Mouse (Mus musculus) forebrain, embryonic 13.5 days (tissue): ENCODE results near the gene Utp14b. TPM values are rescaled to one million over a fixed set of nuclear protein-coding genes. Genes with fewer than 3 reads are reported as not detected.
A peak's percentile ranks its signal among the peaks of the same experiment; 100 is the strongest.

Experiments
- ATAC-seq: fragments of 200-750 bp; cut with Nextera tagmentation; 2 replicates; pipeline ENCODE4 v1.8.0; 2017
- H3K27ac ChIP-seq: fragments of 300-500 bp; sonication (generic); 2 replicates; pipeline ENCODE4 v1.5.1; 2015; ENCODE audit warnings: inconsistent platforms, mild to moderate bottlenecking, moderate library complexity
- H3K27me3 ChIP-seq: fragments of 300-500 bp; sonication (generic); 2 replicates; pipeline ENCODE4 v1.6.1; 2015; ENCODE audit warnings: mild to moderate bottlenecking, inconsistent platforms
- H3K36me3 ChIP-seq: fragments of 300-500 bp; sonication (generic); 2 replicates; pipeline ENCODE4 v1.6.1; 2015; ENCODE audit warnings: mild to moderate bottlenecking, inconsistent platforms; ENCODE audit not compliant: poor library complexity, severe bottlenecking
- H3K4me1 ChIP-seq: fragments of 300-500 bp; sonication (generic); 2 replicates; pipeline ENCODE4 v1.6.1; 2015; ENCODE audit warnings: inconsistent platforms
- H3K4me2 ChIP-seq: fragments of 300-500 bp; sonication (generic); 2 replicates; pipeline ENCODE4 v1.6.1; 2015; ENCODE audit warnings: inconsistent platforms, mild to moderate bottlenecking, moderate library complexity
- H3K4me3 ChIP-seq: fragments of 300-500 bp; sonication (generic); 2 replicates; pipeline ENCODE4 v1.5.1; 2015; ENCODE audit warnings: mild to moderate bottlenecking, inconsistent platforms
- H3K9ac ChIP-seq: fragments of 300-500 bp; sonication (generic); 2 replicates; pipeline ENCODE4 v1.6.1; 2015; ENCODE audit warnings: mild to moderate bottlenecking, inconsistent platforms
- H3K9me3 ChIP-seq: fragments of 300-500 bp; sonication (generic); replicated peaks from 2 replicates; pipeline ENCODE4 v1.6.1; 2016; ENCODE audit warnings: inconsistent platforms
- WGBS: fragments of 180-500 bp; shearing (Covaris S2); methylation state at CpG from one replicate; pipeline ENCODE4 v1.1.7; 2015; 5-methylcytosine and 5-hydroxymethylcytosine counted together
- polyA plus RNA-seq: library from polyadenylated mRNA; unstranded; fragments of >200 nt; fragmentation: Nextera tagmentation; extraction: Ambion mirVana; gene quantifications from 2 replicates; pipeline ENCODE4 v1.2.1, GENCODE M21; 2015

Gene Utp14b
- polyA plus RNA-seq, 1 experiment from 2014 or later, result 2.8 TPM

DNA sequence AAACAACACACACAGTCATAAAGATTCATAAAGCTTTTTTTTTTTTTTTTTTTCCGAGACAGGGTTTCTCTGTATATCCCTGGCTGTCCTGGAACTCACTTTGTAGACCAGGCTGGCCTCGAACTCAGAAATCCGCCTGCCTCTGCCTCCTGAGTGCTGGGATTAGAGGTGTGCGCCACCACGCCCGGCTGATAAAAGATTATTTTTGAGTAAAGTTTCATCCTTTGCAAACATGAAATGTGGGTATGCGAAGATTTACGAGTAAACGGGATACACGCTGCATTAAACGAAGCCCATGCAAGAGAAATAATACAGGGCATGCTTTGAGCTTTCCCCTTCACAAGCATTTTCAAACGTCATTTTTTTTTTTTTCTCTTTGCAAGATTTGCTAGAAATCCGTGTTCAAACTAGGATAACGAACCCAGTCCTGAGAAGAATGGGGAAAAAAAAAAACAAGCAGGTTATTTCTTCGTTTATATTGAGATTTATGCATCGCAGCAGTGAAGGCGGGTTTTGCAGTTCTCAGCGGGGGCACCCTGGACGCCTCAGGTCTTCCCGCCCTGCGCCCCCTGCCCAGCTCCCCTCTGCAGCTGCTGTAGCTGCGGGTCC is 713 bp upstream of the Utp14b start:
- H3K4me1 ChIP-seq, result peaks cover 35% of the 10 kb centered on the region
- peak overlapping the region; percentile 97 for H3K27ac ChIP-seq
- H3K36me3 ChIP-seq, result no peaks in the 10 kb centered on the region
- ATAC-seq, result no peak
- peak overlapping the region; percentile 96 for H3K9ac ChIP-seq
- peak overlapping the region; percentile 71 for H3K4me2 ChIP-seq
- no peaks in the 10 kb centered on the region for H3K9me3 ChIP-seq
- peak overlapping the region; percentile 95 for H3K4me3 ChIP-seq
- no peaks in the 10 kb centered on the region for H3K27me3 ChIP-seq
- 29% methylated on average over 22 of the region's 22 CpGs for WGBS

DNA sequence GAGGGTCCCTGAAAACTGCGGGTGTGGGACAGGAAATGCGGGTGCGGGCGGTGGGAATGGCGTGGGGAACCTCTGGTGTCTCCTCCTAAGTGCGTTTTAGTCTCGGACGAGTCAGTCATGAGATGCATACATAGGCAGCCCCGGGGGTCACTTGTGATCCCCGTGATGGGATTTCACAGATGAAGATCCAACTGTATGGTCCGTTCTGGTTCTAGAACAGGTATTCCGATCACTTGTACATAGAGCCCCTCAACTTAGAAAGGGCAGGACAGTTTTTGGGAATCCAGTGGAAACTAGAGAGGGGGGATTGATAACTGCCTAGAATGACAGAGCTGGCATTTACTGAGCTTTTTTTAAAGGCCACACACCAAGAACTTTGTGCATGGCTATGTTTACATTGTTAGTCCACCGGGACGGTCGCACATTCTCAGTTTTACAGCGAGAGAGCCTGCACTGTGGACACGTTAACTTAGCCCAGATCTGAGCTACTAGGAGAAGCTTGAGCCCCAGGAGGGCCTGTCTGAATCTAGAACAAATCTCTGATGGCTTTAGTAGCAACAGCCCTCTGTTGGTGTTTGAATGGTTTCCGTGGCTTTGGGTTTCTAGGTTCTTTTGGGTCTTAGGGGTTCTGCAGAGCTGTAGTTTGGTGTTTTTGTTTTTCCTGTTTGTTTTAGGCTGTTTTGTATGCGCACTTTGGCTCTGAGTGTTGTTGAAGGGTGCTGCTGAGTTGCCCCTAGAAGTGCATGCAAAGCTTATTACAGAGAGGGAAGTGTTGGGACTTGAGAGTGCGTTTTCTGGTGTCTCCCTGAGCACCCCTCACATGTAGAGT is 817 bp downstream of the Utp14b start:
- WGBS, result 1% methylated on average over 20 of the region's 20 CpGs
- Histone ChIP-seq H3K9me3 (no peaks in the 10 kb centered on the region), H3K4me3 (peak overlapping the region; percentile 95), H3K27me3 (no peaks in the 10 kb centered on the region), H3K36me3 (no peaks in the 10 kb centered on the region), H3K4me1 (peaks cover 35% of the 10 kb centered on the region), H3K4me2 (peak overlapping the region; percentile 71), H3K9ac (peak overlapping the region; percentile 96), H3K27ac (peak overlapping the region; percentile 97)
- ATAC-seq, result no peak

DNA sequence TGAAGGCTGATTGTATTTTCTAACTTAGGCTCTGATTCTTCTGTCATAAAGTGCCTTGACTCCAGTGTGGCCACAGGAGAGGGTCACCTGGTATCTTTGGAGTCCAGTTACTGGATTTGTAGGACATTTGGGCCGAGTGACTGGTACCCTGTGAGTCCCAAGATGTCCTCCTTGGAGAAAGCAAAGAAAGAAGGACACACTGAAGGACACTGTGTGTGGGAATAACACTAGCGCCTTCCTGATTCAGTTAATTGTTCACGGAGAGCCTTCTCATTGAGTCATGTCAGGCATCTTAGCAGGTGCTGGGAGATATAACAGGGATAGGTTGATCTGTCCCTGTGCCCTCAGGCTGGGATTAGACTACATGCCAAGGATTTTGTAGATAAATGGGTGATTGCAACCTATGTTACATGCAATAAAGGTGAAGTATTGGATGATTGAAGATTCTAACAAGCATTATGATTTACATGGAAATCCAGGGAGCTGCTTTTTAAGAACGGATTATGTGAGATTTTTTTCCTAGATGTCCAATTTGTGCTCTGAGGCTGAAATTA is 1.5 kb downstream of the Utp14b start:
- peaks cover 35% of the 10 kb centered on the region for H3K4me1 ChIP-seq
- H3K36me3 ChIP-seq, result peaks cover 5% of the 10 kb centered on the region
- WGBS, result 23% methylated on average over 4 of the region's 4 CpGs
- H3K4me2 ChIP-seq, result peak overlapping the region; percentile 71
- H3K9ac ChIP-seq, result peak overlapping the region; percentile 96
- no peak for ATAC-seq
- no peaks in the 10 kb centered on the region for H3K27me3 ChIP-seq
- no peaks in the 10 kb centered on the region for H3K9me3 ChIP-seq
- no peak overlapping the region for H3K27ac ChIP-seq
- H3K4me3 ChIP-seq, result peak overlapping the region; percentile 95

DNA sequence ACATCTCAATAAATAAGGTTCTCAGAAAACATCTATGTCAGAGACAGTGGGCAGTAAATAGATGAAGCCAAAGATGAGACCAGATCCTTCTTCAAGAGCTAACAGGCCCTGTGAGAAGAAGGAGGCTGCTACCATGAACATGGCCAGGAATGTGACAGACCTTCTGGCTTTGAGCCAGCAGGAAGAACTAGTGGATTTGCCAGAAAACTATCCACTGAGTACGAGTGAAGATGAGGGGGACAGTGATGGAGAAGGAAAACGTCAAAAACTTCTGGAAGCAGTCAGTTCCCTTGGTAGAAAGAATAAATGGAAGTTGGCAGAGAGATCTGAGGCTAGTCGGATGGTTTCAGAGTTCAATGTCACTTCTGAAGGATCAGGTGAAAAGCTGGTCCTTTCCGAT is 6.5 kb downstream of the Utp14b start:
- WGBS, result 95% methylated on average over 4 of the region's 4 CpGs
- H3K36me3 ChIP-seq, result peaks cover 52% of the 10 kb centered on the region
- H3K9ac ChIP-seq, result no peak overlapping the region
- no peak for ATAC-seq
- H3K27ac ChIP-seq, result no peak overlapping the region
- H3K27me3 ChIP-seq, result no peaks in the 10 kb centered on the region
- no peak overlapping the region for H3K4me2 ChIP-seq
- H3K4me1 ChIP-seq, result peaks cover 22% of the 10 kb centered on the region
- no peaks in the 10 kb centered on the region for H3K9me3 ChIP-seq
- H3K4me3 ChIP-seq, result no peak overlapping the region

DNA sequence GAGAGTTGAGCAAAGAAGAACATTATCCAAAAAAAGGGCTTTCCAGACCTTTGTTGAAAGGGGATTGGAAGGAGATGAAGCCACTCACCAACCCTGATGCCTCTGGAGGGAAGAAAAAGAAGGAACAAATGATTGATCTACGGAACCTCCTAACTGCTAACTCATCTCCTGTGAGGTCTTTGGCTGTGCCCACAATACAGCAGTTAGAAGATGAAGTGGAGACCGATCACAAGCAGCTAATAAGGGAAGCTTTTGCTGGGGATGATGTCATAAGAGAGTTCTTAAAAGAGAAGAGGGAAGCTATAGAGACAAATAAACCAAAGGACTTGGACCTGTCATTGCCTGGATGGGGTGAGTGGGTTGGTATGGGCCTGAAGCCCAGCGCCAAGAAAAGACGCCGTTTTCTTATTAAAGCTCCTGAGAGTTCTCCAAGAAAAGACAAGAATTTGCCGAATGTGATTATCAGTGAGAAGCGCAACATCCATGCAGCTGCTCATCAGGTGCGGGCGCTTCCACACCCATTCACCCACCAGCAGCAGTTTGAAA is 8.2 kb downstream of the Utp14b start:
- no peak for ATAC-seq
- Histone ChIP-seq H3K4me3 (no peak overlapping the region), H3K4me1 (peaks cover 6% of the 10 kb centered on the region), H3K9me3 (no peaks in the 10 kb centered on the region), H3K27me3 (no peaks in the 10 kb centered on the region), H3K4me2 (no peak overlapping the region), H3K36me3 (peaks cover 54% of the 10 kb centered on the region), H3K9ac (no peak overlapping the region), H3K27ac (no peak overlapping the region)
- WGBS, result 93% methylated on average over 9 of the region's 9 CpGs

DNA sequence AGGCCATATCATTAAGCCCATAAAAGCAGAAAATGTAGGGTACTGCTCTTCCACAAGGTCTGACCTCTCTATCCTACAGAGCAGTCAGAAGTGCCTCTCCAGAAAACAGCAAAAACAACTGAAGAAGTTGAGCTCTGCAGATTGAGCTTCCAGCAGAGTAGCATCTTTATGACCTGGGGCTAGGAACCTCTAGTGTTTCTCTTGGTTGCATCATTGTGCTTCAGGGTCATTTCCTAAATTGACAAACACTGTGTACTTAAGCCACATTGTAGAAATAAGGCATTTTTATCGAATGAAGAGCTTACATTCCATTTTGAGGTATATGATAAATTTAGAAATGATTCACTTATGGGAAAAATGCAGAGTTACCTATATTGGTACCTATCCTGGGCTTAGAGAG is 8.7 kb downstream of the Utp14b start:
- 98% methylated on average over 1 of the region's 1 CpGs for WGBS
- ATAC-seq, result no peak
- H3K9me3 ChIP-seq, result no peaks in the 10 kb centered on the region
- H3K4me2 ChIP-seq, result no peak overlapping the region
- H3K27me3 ChIP-seq, result no peaks in the 10 kb centered on the region
- no peak overlapping the region for H3K4me3 ChIP-seq
- H3K4me1 ChIP-seq, result peaks cover under 1% of the 10 kb centered on the region; the same call in 1 of the 2 replicates
- no peak overlapping the region for H3K9ac ChIP-seq
- no peak overlapping the region for H3K27ac ChIP-seq
- H3K36me3 ChIP-seq, result peaks cover 54% of the 10 kb centered on the region

DNA sequence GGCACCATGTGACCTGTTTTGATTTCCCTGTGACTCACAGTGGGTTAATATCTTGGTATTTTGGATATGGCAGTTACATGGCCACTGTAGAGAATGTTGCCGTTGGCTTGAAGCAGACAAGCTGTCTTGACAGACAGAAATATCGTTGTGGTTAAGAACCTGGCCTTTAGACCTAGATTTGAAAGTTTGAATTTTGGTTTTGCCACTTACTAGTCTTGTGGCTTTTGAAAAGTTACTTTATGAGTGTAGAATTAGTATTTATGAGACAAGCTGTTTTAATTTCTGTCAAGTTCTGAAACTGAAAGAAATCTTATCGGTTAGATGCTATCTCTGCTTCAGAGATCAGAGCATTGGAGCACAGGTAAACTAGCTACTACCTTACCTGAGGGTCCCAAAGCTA is 24.5 kb downstream of the Utp14b start:
- no peak overlapping the region for H3K9ac ChIP-seq
- no peak overlapping the region for H3K27ac ChIP-seq
- H3K9me3 ChIP-seq, result no peaks in the 10 kb centered on the region
- peaks cover 20% of the 10 kb centered on the region for H3K36me3 ChIP-seq
- no peaks in the 10 kb centered on the region for H3K4me1 ChIP-seq
- no peak overlapping the region for H3K4me2 ChIP-seq
- WGBS, result 96% methylated on average over 3 of the region's 3 CpGs
- no peak for ATAC-seq
- no peak overlapping the region for H3K4me3 ChIP-seq
- no peaks in the 10 kb centered on the region for H3K27me3 ChIP-seq

- Histone ChIP-seq H3K4me1 (no peaks in the 10 kb centered on the region), H3K27ac (no peak overlapping the region), H3K9ac (no peak overlapping the region), H3K4me2 (no peak overlapping the region), H3K27me3 (no peaks in the 10 kb centered on the region), H3K4me3 (no peak overlapping the region), H3K9me3 (no peaks in the 10 kb centered on the region), H3K36me3 (peaks cover 22% of the 10 kb centered on the region)
- 82% methylated on average over 8 of the region's 8 CpGs for WGBS
- no peak for ATAC-seq
These were observed 26.3 kb downstream of the Utp14b start for GRCm38 (mm10) chr1:78684128-78684527.

DNA sequence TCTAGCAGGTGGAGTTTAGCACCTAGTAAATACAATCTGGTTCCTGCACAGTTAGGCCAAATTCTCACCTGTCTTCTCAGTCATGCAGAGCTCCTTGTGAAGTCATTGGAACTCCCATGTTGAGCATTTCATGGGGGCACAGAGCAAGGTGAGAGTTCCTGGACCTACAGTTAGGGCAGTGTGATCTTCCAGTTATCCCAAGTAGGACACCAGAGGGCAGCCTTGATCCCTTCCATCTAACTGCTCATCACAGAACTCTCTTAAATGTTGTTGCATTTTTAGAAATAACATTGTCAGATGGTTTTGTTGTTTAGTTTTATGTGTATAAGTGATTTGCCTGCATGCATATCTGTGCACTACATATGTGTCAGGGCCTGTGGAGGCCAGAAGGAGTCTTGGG is 29.0 kb downstream of the Utp14b start:
- Histone ChIP-seq H3K36me3 (peaks cover 37% of the 10 kb centered on the region), H3K4me3 (no peak overlapping the region), H3K27ac (no peak overlapping the region), H3K9me3 (no peaks in the 10 kb centered on the region), H3K9ac (no peak overlapping the region), H3K27me3 (no peaks in the 10 kb centered on the region), H3K4me2 (no peak overlapping the region), H3K4me1 (no peaks in the 10 kb centered on the region)
- ATAC-seq, result no peak

DNA sequence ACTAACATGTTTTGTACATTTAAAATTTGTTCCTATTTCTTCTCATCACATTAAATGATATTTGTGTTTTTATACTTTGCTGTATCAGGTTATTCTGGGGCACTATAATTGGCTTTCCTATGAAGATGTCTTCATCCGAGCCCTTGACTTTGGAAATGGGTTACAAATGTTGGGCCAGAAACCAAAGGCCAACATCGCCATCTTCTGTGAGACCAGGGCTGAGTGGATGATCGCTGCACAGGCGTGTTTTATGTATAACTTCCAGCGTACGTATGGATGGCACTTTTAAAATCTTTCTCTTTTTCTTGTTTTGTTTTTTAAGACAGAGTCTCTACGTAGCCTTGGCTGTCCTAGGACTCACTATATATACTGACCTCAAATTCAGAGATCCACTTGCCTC is 30.3 kb downstream of the Utp14b start:
- no peak overlapping the region for H3K27ac ChIP-seq
- no peaks in the 10 kb centered on the region for H3K4me1 ChIP-seq
- 87% methylated on average over 7 of the region's 7 CpGs for WGBS
- no peak overlapping the region for H3K4me2 ChIP-seq
- H3K9ac ChIP-seq, result no peak overlapping the region
- H3K4me3 ChIP-seq, result no peak overlapping the region
- no peaks in the 10 kb centered on the region for H3K27me3 ChIP-seq
- no peaks in the 10 kb centered on the region for H3K9me3 ChIP-seq
- no peak for ATAC-seq
- H3K36me3 ChIP-seq, result peaks cover 37% of the 10 kb centered on the region

DNA sequence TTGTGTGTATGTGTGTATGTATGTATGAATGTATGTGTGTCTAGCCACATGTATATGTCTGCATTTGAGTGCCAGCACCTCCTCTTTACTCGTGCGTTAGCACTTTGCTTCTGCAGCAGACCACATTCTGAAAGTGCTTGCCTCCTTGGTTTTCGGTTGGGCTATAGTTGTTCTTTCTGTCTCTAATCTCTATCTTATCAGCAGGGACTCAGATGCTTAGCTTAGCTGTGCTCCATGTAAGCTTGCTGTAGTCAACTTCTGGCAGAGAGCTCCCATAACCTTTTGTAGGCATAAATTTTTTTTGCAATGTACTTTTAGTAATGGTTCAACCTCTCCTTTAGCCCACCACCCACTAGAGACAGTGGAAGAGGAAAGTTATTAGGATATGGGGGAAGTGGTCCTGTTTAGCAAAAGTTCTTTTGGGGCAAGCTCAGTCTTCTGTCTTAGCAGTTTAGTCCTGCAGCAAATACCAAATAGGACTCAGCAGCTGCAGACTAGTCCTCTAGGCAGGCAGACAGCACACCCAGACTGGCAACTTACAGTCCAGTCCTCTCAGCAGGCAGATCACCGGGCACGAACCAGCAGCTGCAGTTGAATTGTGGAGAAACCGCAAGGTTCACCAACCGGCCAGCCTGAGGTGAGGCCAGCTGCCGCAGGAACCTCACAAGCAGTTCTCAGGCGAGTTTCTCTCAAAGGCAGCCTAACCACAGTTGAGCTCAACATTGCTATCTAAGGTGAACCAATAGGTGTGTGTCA is 36.8 kb downstream of the Utp14b start:
- Histone ChIP-seq H3K9me3 (no peaks in the 10 kb centered on the region), H3K4me1 (no peaks in the 10 kb centered on the region), H3K9ac (no peak overlapping the region), H3K4me2 (no peak overlapping the region), H3K27me3 (no peaks in the 10 kb centered on the region), H3K4me3 (no peak overlapping the region), H3K36me3 (peaks cover 82% of the 10 kb centered on the region), H3K27ac (no peak overlapping the region)
- 94% methylated on average over 9 of the region's 9 CpGs for WGBS
- no peak for ATAC-seq

DNA sequence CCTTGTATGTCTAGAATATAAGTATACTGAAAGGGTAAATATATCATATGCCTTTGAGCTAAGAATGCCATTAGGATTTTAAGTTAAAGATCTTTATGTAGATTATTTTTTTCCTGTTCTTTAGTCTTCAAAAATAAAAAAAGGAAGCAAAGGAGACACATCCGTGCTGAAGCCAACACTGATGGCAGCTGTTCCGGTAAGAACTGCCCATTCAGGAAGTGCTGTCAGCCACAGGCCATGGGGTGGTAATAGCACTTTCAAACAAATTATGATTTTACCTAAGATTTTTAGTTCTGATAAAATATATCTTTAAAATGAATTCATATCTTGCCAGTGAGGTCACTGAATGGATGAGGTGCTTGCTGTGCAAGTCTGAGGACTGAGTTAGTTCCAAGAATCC is 38.5 kb downstream of the Utp14b start:
- no peaks in the 10 kb centered on the region for H3K4me1 ChIP-seq
- H3K27ac ChIP-seq, result no peak overlapping the region
- WGBS, result 90% methylated on average over 2 of the region's 2 CpGs
- peaks cover 81% of the 10 kb centered on the region for H3K36me3 ChIP-seq
- H3K9me3 ChIP-seq, result no peaks in the 10 kb centered on the region
- H3K4me3 ChIP-seq, result no peak overlapping the region
- H3K9ac ChIP-seq, result no peak overlapping the region
- no peak overlapping the region for H3K4me2 ChIP-seq
- ATAC-seq, result no peak
- no peaks in the 10 kb centered on the region for H3K27me3 ChIP-seq
